Mouse (Mus musculus) embryo, embryonic 9.5 days (tissue): ENCODE results near the gene Magix.

Experiments used
- DNase-seq: peaks from one replicate; pipeline ENCODE4 v3.0.0-alpha.2; 2017; ENCODE audit errors: extremely low spot score

Magix gene

GRCm38 (mm10) chrX:7632560-7632959 lies 48.5 kb downstream of the Magix start:
- no peak for DNase-seq
